Mouse (Mus musculus) kidney, adult 2 months (tissue): Measurements from ENCODE around the gene Rfx3. TPM values are rescaled to one million over a fixed set of nuclear protein-coding genes. Genes with fewer than 3 reads are reported as not detected.

Experiments
- DNase-seq: peaks from one replicate; pipeline ENCODE4 v3.0.0; 2021
- H3K27ac ChIP-seq: fragments of 200-500 bp; 2 replicates; pipeline ENCODE4 v1.5.1; 2012; ENCODE audit warnings: low read depth, low read length, control low read depth, inconsistent platforms; ENCODE audit not compliant: insufficient read depth
- H3K27me3 ChIP-seq: fragments of 200-500 bp; replicated peaks from 2 replicates; pipeline ENCODE4 v1.6.1; 2012; ENCODE audit warnings: mild to moderate bottlenecking, moderate library complexity, low read length, inconsistent platforms; ENCODE audit not compliant: control insufficient read depth, insufficient read depth
- H3K36me3 ChIP-seq: fragments of 200-500 bp; 2 replicates; pipeline ENCODE4 v1.6.1; 2012; ENCODE audit warnings: mild to moderate bottlenecking, moderate library complexity, low read length, inconsistent platforms; ENCODE audit not compliant: control insufficient read depth, insufficient read depth
- H3K4me1 ChIP-seq: fragments of 200-500 bp; 2 replicates; pipeline ENCODE4 v1.6.1; 2011; ENCODE audit warnings: low read length; ENCODE audit not compliant: control insufficient read depth, insufficient read depth
- H3K4me3 ChIP-seq: fragments of 200-500 bp; 2 replicates; pipeline ENCODE4 v1.5.1; 2011; ENCODE audit warnings: mild to moderate bottlenecking, low read depth, low read length, control low read depth; ENCODE audit not compliant: insufficient read depth
- CTCF ChIP-seq: fragments of 200-500 bp; conservative IDR thresholded peaks from 2 replicates; pipeline ENCODE4 v1.5.1; 2011; ENCODE audit warnings: low read depth, mild to moderate bottlenecking, control low read depth, low read length, moderate library complexity, mixed read lengths; ENCODE audit not compliant: insufficient read depth, insufficient read length
- POLR2A ChIP-seq: fragments of 200-500 bp; IDR thresholded peaks from one replicate; pipeline ENCODE4 v1.6.1; 2011; ENCODE audit warnings: low read depth, low read length, control low read depth
- WGBS: fragments of 180-500 bp; shearing (Covaris S2); methylation state at CpG from one replicate; pipeline ENCODE4 v1.1.7; 2018; 5-methylcytosine and 5-hydroxymethylcytosine counted together
- polyA plus RNA-seq: library from polyadenylated mRNA; depleted of rRNA; stranded (reverse); fragments of >200 nt; gene quantifications from 2 replicates; pipeline ENCODE4 v1.2.3, GENCODE M21; 2012

Rfx3 gene
- polyA plus RNA-seq, 1 experiment: 1.9 TPM

DNA sequence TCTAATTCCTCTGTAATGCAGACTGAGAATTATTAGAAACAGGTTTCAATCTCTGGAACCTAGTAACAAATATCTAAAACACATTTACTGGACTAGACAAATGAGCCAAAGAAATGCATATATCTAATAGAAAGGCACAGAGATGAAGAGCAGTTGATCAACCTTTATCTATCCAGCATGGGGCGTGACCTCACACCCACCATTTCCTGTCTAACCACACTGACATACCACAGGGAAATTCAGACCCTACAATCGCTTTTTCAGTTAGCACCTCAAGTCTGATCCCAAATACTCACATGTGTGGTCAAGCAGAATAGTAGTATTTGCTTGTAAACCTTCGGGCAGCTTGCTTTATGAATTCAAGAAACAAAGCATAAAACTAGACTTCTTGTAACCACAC is 43.4 kb downstream of the Rfx3 start:
- no peak for TF ChIP-seq CTCF
- TF ChIP-seq POLR2A: no peak
- no peak for DNase-seq
- 93% methylated on average over 3 of the region's 3 CpGs for WGBS

GRCm38 (mm10) chr19:27961271-27961670 is 49.7 kb downstream of the Rfx3 start:
- no peaks in the 10 kb centered on the region for H3K36me3 ChIP-seq
- H3K4me1 ChIP-seq: no peaks in the 10 kb centered on the region
- H3K27me3 ChIP-seq: no peaks in the 10 kb centered on the region
- no peak for DNase-seq
- no peak overlapping the region for H3K27ac ChIP-seq
- TF ChIP-seq POLR2A (no peak), CTCF (no peak)
- WGBS: 96% methylated on average over 3 of the region's 3 CpGs
- no peak overlapping the region for H3K4me3 ChIP-seq

More for the DNA sequence above, 43.4 kb downstream of the Rfx3 start:
- Histone ChIP-seq H3K4me3 (no peak overlapping the region), H3K27ac (no peak overlapping the region), H3K4me1 (no peaks in the 10 kb centered on the region), H3K36me3 (no peaks in the 10 kb centered on the region), H3K27me3 (no peaks in the 10 kb centered on the region)

- no peak overlapping the region for H3K27ac ChIP-seq
- TF ChIP-seq CTCF: no peak
- TF ChIP-seq POLR2A: no peak
- 78% methylated on average over 3 of the region's 3 CpGs for WGBS
- no peaks in the 10 kb centered on the region for H3K36me3 ChIP-seq
- no peaks in the 10 kb centered on the region for H3K4me1 ChIP-seq
- H3K27me3 ChIP-seq: no peaks in the 10 kb centered on the region
- DNase-seq: no peak
- no peak overlapping the region for H3K4me3 ChIP-seq
Measured at GRCm38 (mm10) chr19:27935453-27935852, 75.5 kb downstream of the Rfx3 start.

- no peak for DNase-seq
- no peaks in the 10 kb centered on the region for H3K4me1 ChIP-seq
- no peak for TF ChIP-seq CTCF
- no peak for TF ChIP-seq POLR2A
- H3K27me3 ChIP-seq: no peaks in the 10 kb centered on the region
- no peak overlapping the region for H3K27ac ChIP-seq
- H3K4me3 ChIP-seq: no peak overlapping the region
- no peaks in the 10 kb centered on the region for H3K36me3 ChIP-seq
- 98% methylated on average over 2 of the region's 2 CpGs for WGBS
Measured at GRCm38 (mm10) chr19:27931136-27931535, 79.8 kb downstream of the Rfx3 start.

- WGBS: 85% methylated on average over 3 of the region's 3 CpGs
- H3K36me3 ChIP-seq: no peaks in the 10 kb centered on the region
- H3K4me3 ChIP-seq: no peak overlapping the region
- TF ChIP-seq CTCF: no peak
- TF ChIP-seq POLR2A: no peak
- no peaks in the 10 kb centered on the region for H3K4me1 ChIP-seq
- no peak for DNase-seq
- no peak overlapping the region for H3K27ac ChIP-seq
- H3K27me3 ChIP-seq: no peaks in the 10 kb centered on the region
Measured at GRCm38 (mm10) chr19:27926378-27926777, 84.6 kb downstream of the Rfx3 start.

DNA sequence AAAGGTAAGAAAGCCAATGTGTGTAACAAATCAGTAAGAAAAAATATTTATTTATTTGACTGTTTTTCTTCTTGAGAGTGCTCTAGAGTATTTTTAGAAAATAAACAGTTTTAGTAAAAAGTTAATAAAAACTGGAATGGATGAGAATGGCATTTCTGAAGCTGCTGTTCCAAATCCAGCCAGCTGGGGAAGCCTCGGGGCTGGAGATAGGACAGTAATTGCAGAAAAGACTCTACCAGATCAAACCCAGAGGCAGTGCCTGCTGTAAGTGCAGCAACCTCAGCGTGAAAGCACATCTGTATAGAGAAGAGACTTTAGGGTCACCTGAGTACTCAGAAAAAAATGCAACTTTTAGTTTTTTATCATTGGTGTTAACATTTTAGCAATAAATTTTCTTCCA is 91.9 kb downstream of the Rfx3 start:
- 61% methylated on average over 2 of the region's 2 CpGs for WGBS
- no peaks in the 10 kb centered on the region for H3K36me3 ChIP-seq
- H3K27ac ChIP-seq: no peak overlapping the region
- H3K4me1 ChIP-seq: no peaks in the 10 kb centered on the region
- no peaks in the 10 kb centered on the region for H3K27me3 ChIP-seq
- H3K4me3 ChIP-seq: no peak overlapping the region
- DNase-seq: peak; percentile 2
- no peak for TF ChIP-seq CTCF
- no peak for TF ChIP-seq POLR2A

GRCm38 (mm10) chr19:27916446-27916845 is 94.5 kb downstream of the Rfx3 start:
- DNase-seq: no peak
- no peaks in the 10 kb centered on the region for H3K27me3 ChIP-seq
- WGBS: 77% methylated on average over 2 of the region's 2 CpGs
- H3K27ac ChIP-seq: no peak overlapping the region
- no peaks in the 10 kb centered on the region for H3K36me3 ChIP-seq
- H3K4me1 ChIP-seq: no peaks in the 10 kb centered on the region
- no peak for TF ChIP-seq CTCF
- TF ChIP-seq POLR2A: no peak
- H3K4me3 ChIP-seq: no peak overlapping the region

- 66% methylated on average over 5 of the region's 5 CpGs for WGBS
- H3K4me3 ChIP-seq: no peak overlapping the region
- no peak for DNase-seq
- H3K36me3 ChIP-seq: no peaks in the 10 kb centered on the region
- H3K27me3 ChIP-seq: no peaks in the 10 kb centered on the region
- no peak for TF ChIP-seq CTCF
- TF ChIP-seq POLR2A: no peak
- H3K27ac ChIP-seq: no peak overlapping the region
- H3K4me1 ChIP-seq: no peaks in the 10 kb centered on the region
Measured at GRCm38 (mm10) chr19:27906976-27907375, 104.0 kb downstream of the Rfx3 start.
